21 mouse cellular contexts compared by ENCODE assay signal in genomic region chr10:128388941-128389340, GRCm38 (mm10). TPM values are rescaled to one million over a fixed set of nuclear protein-coding genes. Genes with fewer than 3 reads are reported as not detected.
DNase-seq lines count a peak whose midpoint lies in the region; ATAC-seq and TF ChIP-seq lines count a peak whose summit lies in the region.
"Had no signal": no experiment of that assay in that cellular context is flagged by ENCODE, and none has a peak within 500 bp of the region (broad histone marks: within the 10 kb centered on the region; RNA-seq: fewer than 3 reads in every experiment).

No protein-coding gene starts in this region.

- H3K4me3 ChIP-seq in heart, embryonic 15.5 days: no peak overlapping the region
- no peak overlapping the region for H3K4me3 ChIP-seq in midbrain, embryonic 13.5 days (replicated peaks)
- H3K4me3 ChIP-seq in midbrain, embryonic 14.5 days (replicated peaks; ENCODE audit: low read depth, low read length): no peak overlapping the region
- H3K4me3 ChIP-seq in E14TG2a.4 (replicated peaks; ENCODE audit: low read length): peak overlapping the region; percentile 41
- H3K4me3 ChIP-seq: embryonic facial prominence, embryonic 12.5 days; forebrain, embryonic 15.5 days; heart, embryonic 10.5 days; hindbrain, embryonic 10.5 days had no signal

- H3K9ac ChIP-seq in heart, embryonic 15.5 days: no peak overlapping the region
- no peak overlapping the region for H3K9ac ChIP-seq in midbrain, embryonic 13.5 days (replicated peaks)
- H3K9ac ChIP-seq in midbrain, embryonic 14.5 days (replicated peaks; ENCODE audit: low read length): no peak overlapping the region
- H3K9ac ChIP-seq: embryonic facial prominence, embryonic 12.5 days; forebrain, embryonic 15.5 days; hindbrain, embryonic 14.5 days had no signal

- H3K27ac ChIP-seq in heart, embryonic 15.5 days: peak overlapping the region; percentile 39; the same call in 1 of the 2 replicates
- 0 out of 2 replicates have a peak overlapping the region, but pooled peaks have one; percentile 3 for H3K27ac ChIP-seq in midbrain, embryonic 13.5 days
- H3K27ac ChIP-seq in midbrain, embryonic 14.5 days (replicated peaks; ENCODE audit: low read depth, low read length): no peak overlapping the region
- H3K27ac ChIP-seq: embryonic facial prominence, embryonic 12.5 days; forebrain, embryonic 15.5 days; heart, embryonic 10.5 days; hindbrain, embryonic 10.5 days; hindbrain, embryonic 14.5 days had no signal

- ATAC-seq in heart, embryonic 15.5 days (replicated peaks; ENCODE audit: insufficient number of reproducible peaks, insufficient read depth, low FRiP score, low read depth): no peak
- no peak for ATAC-seq in midbrain, embryonic 13.5 days
- ATAC-seq in midbrain, embryonic 14.5 days (ENCODE audit: low FRiP score, low TSS enrichment): no peak
- ATAC-seq: activated CD4-positive, CD25-positive, alpha-beta regulatory T cell, adult 4 months; forebrain, embryonic 15.5 days; Patski had no signal

- H3K36me3 ChIP-seq in heart, embryonic 15.5 days: peaks cover 94% of the 10 kb centered on the region
- peaks cover 99% of the 10 kb centered on the region for H3K36me3 ChIP-seq in midbrain, embryonic 13.5 days
- peaks cover 100% of the 10 kb centered on the region for H3K36me3 ChIP-seq in midbrain, embryonic 14.5 days (ENCODE audit: control insufficient read depth, insufficient read depth, low read length)
- peaks cover 98% of the 10 kb centered on the region for H3K36me3 ChIP-seq in E14TG2a.4 (ENCODE audit: insufficient read depth, low read length)

- WGBS in heart, embryonic 15.5 days: 91% methylated on average over 14 of the region's 14 CpGs
- 92% methylated on average over 14 of the region's 14 CpGs for WGBS in midbrain, embryonic 13.5 days
- WGBS in midbrain, embryonic 14.5 days: 90% methylated on average over 14 of the region's 14 CpGs

- H3K4me2 ChIP-seq in heart, embryonic 15.5 days: no peak overlapping the region
- H3K4me2 ChIP-seq in midbrain, embryonic 13.5 days (replicated peaks): no peak overlapping the region
- no peak overlapping the region for H3K4me2 ChIP-seq in midbrain, embryonic 14.5 days (ENCODE audit: low read length)
- H3K4me2 ChIP-seq: embryonic facial prominence, embryonic 12.5 days; forebrain, embryonic 15.5 days; hindbrain, embryonic 14.5 days had no signal

- TF ChIP-seq CTCF in E14TG2a.4 (conservative IDR thresholded peaks at IDR 0.05; ENCODE audit: low read length): no peak

- intact Hi-C loops in heart, postnatal 10 days (cut with DNase I): no loop called here

- H3K4me1 ChIP-seq in heart, embryonic 15.5 days (replicated peaks): peaks cover 19% of the 10 kb centered on the region
- H3K4me1 ChIP-seq in midbrain, embryonic 13.5 days (replicated peaks): no peaks in the 10 kb centered on the region; the same call in 1 of the 2 replicates
- H3K4me1 ChIP-seq in midbrain, embryonic 14.5 days (ENCODE audit: control insufficient read depth, insufficient read depth, low read length): no peaks in the 10 kb centered on the region
- peaks cover 53% of the 10 kb centered on the region for H3K4me1 ChIP-seq in E14TG2a.4 (replicated peaks; ENCODE audit: low read depth, low read length)
- H3K4me1 ChIP-seq: embryonic facial prominence, embryonic 12.5 days; forebrain, embryonic 15.5 days had no signal

- no peak for DNase-seq in heart, postnatal 10 days
- no peak for DNase-seq in midbrain, embryonic 14.5 days
- no peak for DNase-seq in left cerebral cortex, adult 11 months (ENCODE audit: low spot score)
- DNase-seq: cerebellum, adult 11-12 months; cerebellum, adult 9-11 months; gastrocnemius, postnatal 36 days; heart, adult 18-20 months had no signal

- no peaks in the 10 kb centered on the region for H3K9me3 ChIP-seq in heart, embryonic 15.5 days (replicated peaks)
- H3K9me3 ChIP-seq in midbrain, embryonic 13.5 days: no peaks in the 10 kb centered on the region
- no peaks in the 10 kb centered on the region for H3K9me3 ChIP-seq in midbrain, embryonic 14.5 days (ENCODE audit: control insufficient read depth, low read length)
- no peaks in the 10 kb centered on the region for H3K9me3 ChIP-seq in E14TG2a.4 (ENCODE audit: low read length)
- H3K9me3 ChIP-seq: embryonic facial prominence, embryonic 12.5 days; forebrain, embryonic 15.5 days; heart, embryonic 10.5 days; hindbrain, embryonic 10.5 days had no signal

- no peaks in the 10 kb centered on the region for H3K27me3 ChIP-seq in heart, embryonic 15.5 days
- H3K27me3 ChIP-seq in midbrain, embryonic 13.5 days: no peaks in the 10 kb centered on the region
- no peaks in the 10 kb centered on the region for H3K27me3 ChIP-seq in midbrain, embryonic 14.5 days (ENCODE audit: control insufficient read depth, insufficient read depth, low read length)
- H3K27me3 ChIP-seq in E14TG2a.4 (ENCODE audit: insufficient read depth, low read length): no peaks in the 10 kb centered on the region
- H3K27me3 ChIP-seq: embryonic facial prominence, embryonic 12.5 days; forebrain, embryonic 15.5 days; Patski had no signal

RNA-seq across cellular contexts. Expression of gene Ankrd52, which starts 12.0 kb away (rescaled TPM):
- 6.8 and 11.8 TPM in 2 replicates for polyA plus RNA-seq in heart, embryonic 15.5 days (2015; fragmentation: Nextera tagmentation; extraction: Ambion mirVana)
- 10 to 100 TPM; 43.1 to 43.7 TPM for total RNA-seq in heart, postnatal 10 days (2021)
- polyA plus RNA-seq in midbrain, embryonic 13.5 days (2015; fragmentation: Nextera tagmentation; extraction: Ambion mirVana): 13.0 and 14.8 TPM in 2 replicates
- 13.3 and 14.1 TPM in 2 replicates for polyA plus RNA-seq in midbrain, embryonic 14.5 days (2014; fragmentation: Nextera tagmentation; extraction: Ambion mirVana)

RNA-seq across cellular contexts. Expression of gene Slc39a5, which starts 12.1 kb away (rescaled TPM):
- 0.24 and 0.81 TPM in 2 replicates for polyA plus RNA-seq in heart, embryonic 15.5 days (2015; fragmentation: Nextera tagmentation; extraction: Ambion mirVana)
- not detected for total RNA-seq in heart, postnatal 10 days (2021)
- polyA plus RNA-seq in midbrain, embryonic 13.5 days (2015; fragmentation: Nextera tagmentation; extraction: Ambion mirVana): 0.18 and 0.22 TPM in 2 replicates
- polyA plus RNA-seq in midbrain, embryonic 14.5 days (2014; fragmentation: Nextera tagmentation; extraction: Ambion mirVana): not detected in 2 replicates
- total RNA-seq: gastrocnemius, adult 8-10 months; gastrocnemius, postnatal 36 days; heart, adult 18-20 months; heart, postnatal 25 days had no signal
- polyA plus RNA-seq: activated CD4-positive, CD25-positive, alpha-beta regulatory T cell, adult 4 months; embryonic facial prominence, embryonic 12.5 days; forebrain, embryonic 11.5 days; heart, embryonic 14.5 days; hindbrain, embryonic 10.5 days; hindbrain, embryonic 14.5 days had no signal

RNA-seq across cellular contexts. Expression of gene Coq10a, which starts 20.1 kb away (rescaled TPM):
- polyA plus RNA-seq in heart, embryonic 15.5 days (2015; fragmentation: Nextera tagmentation; extraction: Ambion mirVana): 17.0 TPM in 2 replicates
- total RNA-seq in heart, postnatal 10 days (2021): 100 to 1,000 TPM; 156 to 159 TPM
- 28.2 and 34.3 TPM in 2 replicates for polyA plus RNA-seq in midbrain, embryonic 13.5 days (2015; fragmentation: Nextera tagmentation; extraction: Ambion mirVana)
- 50.5 and 53.0 TPM in 2 replicates for polyA plus RNA-seq in midbrain, embryonic 14.5 days (2014; fragmentation: Nextera tagmentation; extraction: Ambion mirVana)

RNA-seq across cellular contexts. Expression of gene Nabp2, which starts 22.4 kb away (rescaled TPM):
- polyA plus RNA-seq in heart, embryonic 15.5 days (2015; fragmentation: Nextera tagmentation; extraction: Ambion mirVana): 52.6 and 58.9 TPM in 2 replicates
- total RNA-seq in heart, postnatal 10 days (2021): 10 to 100 TPM; 42.5 to 44.7 TPM
- polyA plus RNA-seq in midbrain, embryonic 13.5 days (2015; fragmentation: Nextera tagmentation; extraction: Ambion mirVana): 142 and 153 TPM in 2 replicates
- polyA plus RNA-seq in midbrain, embryonic 14.5 days (2014; fragmentation: Nextera tagmentation; extraction: Ambion mirVana): 142 and 144 TPM in 2 replicates

RNA-seq across cellular contexts. Expression of gene Rnf41, which starts 22.5 kb away (rescaled TPM):
- polyA plus RNA-seq in heart, embryonic 15.5 days (2015; fragmentation: Nextera tagmentation; extraction: Ambion mirVana): 25.5 and 29.0 TPM in 2 replicates
- 10 to 100 TPM; 24.0 to 24.8 TPM for total RNA-seq in heart, postnatal 10 days (2021)
- polyA plus RNA-seq in midbrain, embryonic 13.5 days (2015; fragmentation: Nextera tagmentation; extraction: Ambion mirVana): 81.5 and 85.9 TPM in 2 replicates
- 80.3 and 96.2 TPM in 2 replicates for polyA plus RNA-seq in midbrain, embryonic 14.5 days (2014; fragmentation: Nextera tagmentation; extraction: Ambion mirVana)
